Mouse (Mus musculus) liver, adult 2 months (tissue): ENCODE data around the gene Kazn. TPM values are rescaled to one million over a fixed set of nuclear protein-coding genes. Genes with fewer than 3 reads are reported as not detected.

ENCODE experiments used
- DNase-seq: peaks from one replicate; pipeline ENCODE4 v3.0.0-alpha.2; 2011; ENCODE audit warnings: low read depth, low spot score; ENCODE audit errors: extremely low read depth
- H3K27ac ChIP-seq: fragments of 200-500 bp; replicated peaks from 2 replicates; pipeline ENCODE4 v1.5.1; 2012; ENCODE audit warnings: low read depth, mild to moderate bottlenecking, control low read depth, inconsistent platforms, low read length; ENCODE audit not compliant: insufficient read depth
- H3K27me3 ChIP-seq: fragments of 200-500 bp; 2 replicates; pipeline ENCODE4 v1.6.1; 2012; ENCODE audit warnings: mild to moderate bottlenecking, moderate library complexity, low read length, inconsistent platforms; ENCODE audit not compliant: control insufficient read depth, insufficient read depth
- H3K36me3 ChIP-seq: fragments of 200-500 bp; 2 replicates; pipeline ENCODE4 v1.6.1; 2012; ENCODE audit warnings: low read length, inconsistent platforms; ENCODE audit not compliant: control insufficient read depth, insufficient read depth
- H3K4me1 ChIP-seq: fragments of 200-500 bp; 2 replicates; pipeline ENCODE4 v1.6.1; 2011; ENCODE audit warnings: low read length; ENCODE audit not compliant: control insufficient read depth, insufficient read depth
- H3K4me3 ChIP-seq: fragments of 200-500 bp; 2 replicates; pipeline ENCODE4 v1.5.1; 2011; ENCODE audit warnings: low read depth, mild to moderate bottlenecking, control low read depth, low read length, moderate library complexity; ENCODE audit not compliant: insufficient read depth
- H3K79me2 ChIP-seq: fragments of 200-500 bp; 2 replicates; pipeline ENCODE4 v1.6.1; 2012; ENCODE audit warnings: inconsistent platforms, mild to moderate bottlenecking, low read length, moderate library complexity; ENCODE audit not compliant: control insufficient read depth, insufficient read depth
- H3K9ac ChIP-seq: fragments of 200-500 bp; 2 replicates; pipeline ENCODE4 v1.6.1; 2012; ENCODE audit warnings: low read depth, mild to moderate bottlenecking, control low read depth, inconsistent platforms, low read length
- CTCF ChIP-seq: fragments of 200-500 bp; IDR thresholded peaks from 2 replicates; pipeline ENCODE4 v1.5.1; 2011; ENCODE audit warnings: low read depth, low read length, control low read depth
- POLR2A ChIP-seq: fragments of 200-500 bp; IDR thresholded peaks from 2 replicates; pipeline ENCODE4 v1.6.1; 2011; ENCODE audit warnings: low read length, control low read depth; ENCODE audit not compliant: insufficient read depth; ENCODE audit errors: extremely low read depth
- WGBS: fragments of 180-500 bp; shearing (Covaris S2); methylation state at CpG from one replicate; pipeline ENCODE4 v1.1.7; 2018; 5-methylcytosine and 5-hydroxymethylcytosine counted together
- polyA plus RNA-seq: library from polyadenylated mRNA; depleted of rRNA; stranded (reverse); fragments of >200 nt; gene quantifications from 2 replicates; pipeline ENCODE4 v1.2.3, GENCODE M21; 2012
- total RNA-seq: library from RNA; depleted of rRNA; stranded (reverse); fragments of >200 nt; gene quantifications from 2 replicates; pipeline ENCODE4 v1.2.3, GENCODE M21; 2014

Kazn gene
- total and polyA plus RNA-seq, 2 experiments = 0.37 to 1.3 TPM

DNA sequence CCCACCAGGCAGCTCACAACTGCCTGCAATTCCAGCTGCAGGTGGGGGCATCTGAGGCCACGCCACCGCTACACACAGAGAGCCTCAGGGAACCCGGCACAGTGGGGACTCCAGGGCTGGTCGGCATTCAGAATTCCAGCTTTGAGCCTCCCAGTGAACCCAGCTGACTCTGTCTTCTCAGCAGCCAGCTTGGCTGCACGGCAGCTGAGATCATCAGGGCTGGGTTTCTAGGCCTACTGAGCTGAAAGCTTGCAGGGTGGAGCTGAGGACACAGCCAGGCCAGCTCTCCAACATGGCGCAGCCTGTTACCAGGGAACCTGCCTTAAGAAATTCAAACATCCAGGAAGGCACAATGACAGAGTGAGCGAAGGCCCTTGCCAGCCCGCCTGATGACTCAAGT is 79.2 kb downstream of the Kazn start:
- DNase-seq = no peak
- H3K27ac ChIP-seq = no peak overlapping the region
- H3K79me2 ChIP-seq = no peaks in the 10 kb centered on the region
- no peak overlapping the region for H3K9ac ChIP-seq
- WGBS = 93% methylated on average over 8 of the region's 8 CpGs
- no peaks in the 10 kb centered on the region for H3K4me1 ChIP-seq
- no peak overlapping the region for H3K4me3 ChIP-seq
- H3K36me3 ChIP-seq = no peaks in the 10 kb centered on the region
- H3K27me3 ChIP-seq = no peaks in the 10 kb centered on the region
- no peak for TF ChIP-seq CTCF
- TF ChIP-seq POLR2A = no peak

DNA sequence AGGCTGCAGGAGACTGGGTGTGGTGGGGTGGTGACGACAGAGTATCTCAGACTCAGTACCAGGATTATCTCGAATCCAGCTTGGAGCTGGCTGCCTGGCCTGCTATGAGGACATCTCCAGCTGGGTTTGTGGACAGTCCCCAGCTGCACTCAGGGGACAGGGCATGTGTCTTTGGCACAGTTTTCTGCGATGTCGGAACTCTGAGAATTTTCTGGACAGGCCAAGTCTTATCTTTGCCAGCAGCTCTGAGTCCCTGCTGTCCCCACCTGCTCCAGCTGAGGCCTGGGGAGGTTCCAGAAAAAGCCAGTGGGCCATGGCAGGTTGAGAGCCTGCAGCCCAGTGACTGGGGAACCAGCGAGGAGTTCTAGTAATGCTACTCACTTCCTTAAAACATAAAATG is 82.7 kb downstream of the Kazn start:
- Histone ChIP-seq H3K9ac (no peak overlapping the region), H3K36me3 (no peaks in the 10 kb centered on the region), H3K4me1 (no peaks in the 10 kb centered on the region), H3K79me2 (no peaks in the 10 kb centered on the region), H3K27ac (no peak overlapping the region), H3K4me3 (no peak overlapping the region), H3K27me3 (no peaks in the 10 kb centered on the region)
- TF ChIP-seq CTCF (no peak), POLR2A (no peak)
- 66% methylated on average over 5 of the region's 5 CpGs for WGBS
- no peak for DNase-seq

DNA sequence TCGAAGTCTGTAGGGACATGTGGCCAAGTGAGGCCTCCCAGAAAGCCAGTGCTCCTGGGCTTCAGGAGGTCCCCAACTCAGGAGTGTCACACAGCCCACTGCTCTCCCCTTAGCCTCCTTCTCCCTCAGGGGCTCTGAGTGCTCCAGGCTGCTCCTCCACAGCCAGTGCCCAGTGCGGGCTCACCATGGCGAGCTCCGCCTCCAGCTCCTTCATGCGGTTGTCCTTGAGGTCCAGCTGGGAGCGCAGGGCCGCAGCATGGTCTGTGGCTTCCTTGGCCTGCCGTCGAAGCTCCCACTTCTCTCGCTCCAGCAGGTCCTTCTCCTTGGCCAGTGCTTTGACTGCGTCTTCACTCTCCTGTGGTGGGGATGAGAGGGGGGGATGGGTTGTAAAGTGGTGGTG is 85.0 kb downstream of the Kazn start:
- Histone ChIP-seq H3K79me2 (no peaks in the 10 kb centered on the region), H3K4me1 (no peaks in the 10 kb centered on the region), H3K36me3 (no peaks in the 10 kb centered on the region), H3K27ac (no peak overlapping the region), H3K9ac (no peak overlapping the region), H3K27me3 (no peaks in the 10 kb centered on the region), H3K4me3 (no peak overlapping the region)
- TF ChIP-seq POLR2A = no peak
- TF ChIP-seq CTCF = no peak
- WGBS = 89% methylated on average over 11 of the region's 11 CpGs
- DNase-seq = no peak

DNA sequence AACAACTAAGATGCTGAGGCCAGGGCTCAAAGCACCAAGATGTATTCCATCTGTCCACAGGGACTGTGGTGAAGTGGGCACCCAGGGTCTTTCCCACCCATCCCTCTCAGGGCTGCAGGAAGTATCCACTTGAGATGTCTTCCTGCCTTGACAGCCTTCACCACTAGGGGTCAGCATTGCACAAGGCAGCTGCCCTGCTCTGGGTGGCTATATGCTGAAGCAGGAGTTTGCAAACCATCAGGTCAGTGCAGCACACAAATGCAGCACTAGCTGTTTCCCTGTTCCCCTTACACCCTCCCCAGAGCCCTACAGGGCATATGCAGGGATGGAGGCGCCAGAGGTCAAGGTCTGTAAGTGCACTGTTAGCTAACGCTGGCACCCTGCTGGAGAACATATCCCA is 85.7 kb downstream of the Kazn start:
- no peaks in the 10 kb centered on the region for H3K79me2 ChIP-seq
- no peak overlapping the region for H3K9ac ChIP-seq
- H3K27ac ChIP-seq = no peak overlapping the region
- no peaks in the 10 kb centered on the region for H3K36me3 ChIP-seq
- peak; percentile 41 for DNase-seq
- no peaks in the 10 kb centered on the region for H3K27me3 ChIP-seq
- H3K4me1 ChIP-seq = no peaks in the 10 kb centered on the region
- no peak overlapping the region for H3K4me3 ChIP-seq
- 8% methylated on average over 2 of the region's 2 CpGs for WGBS
- TF ChIP-seq CTCF (peak; percentile 100), POLR2A (no peak)

DNA sequence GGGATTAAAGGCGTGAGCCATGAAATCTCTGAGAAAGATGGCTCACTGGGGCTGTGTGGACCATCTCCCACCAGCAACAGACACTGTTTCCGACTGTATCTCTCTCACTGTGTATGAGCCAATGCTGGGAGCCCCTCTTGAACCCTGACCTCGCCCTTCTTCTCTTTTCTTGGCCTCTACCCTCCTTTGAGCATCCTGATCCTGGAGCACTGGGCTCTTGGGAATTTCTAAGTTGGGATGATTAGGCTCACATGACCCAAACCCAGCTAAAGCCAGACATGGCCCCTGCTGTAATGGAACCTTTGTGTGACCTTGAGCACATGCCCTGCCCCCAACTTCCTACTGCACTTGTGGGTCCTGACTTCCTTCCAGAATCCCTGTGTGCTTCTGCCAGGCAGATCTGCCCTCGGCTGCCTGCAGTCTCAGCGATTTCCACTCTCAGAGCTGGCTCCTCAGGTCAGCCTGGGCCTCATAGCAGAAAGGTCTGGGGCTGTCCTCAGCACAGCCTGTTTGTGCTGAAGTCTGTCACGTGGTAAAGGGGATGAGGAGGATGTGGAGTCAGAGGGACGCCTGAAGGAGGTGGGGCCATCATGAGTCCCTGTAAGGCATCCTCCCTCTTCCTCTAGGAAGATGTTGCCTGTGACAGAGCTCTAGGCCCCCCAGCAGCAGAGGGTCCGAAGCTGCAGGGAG is 86.3 kb downstream of the Kazn start:
- no peaks in the 10 kb centered on the region for H3K79me2 ChIP-seq
- no peak overlapping the region for H3K9ac ChIP-seq
- H3K4me1 ChIP-seq = no peaks in the 10 kb centered on the region
- no peaks in the 10 kb centered on the region for H3K36me3 ChIP-seq
- no peaks in the 10 kb centered on the region for H3K27me3 ChIP-seq
- peak; percentile 7 for DNase-seq
- H3K27ac ChIP-seq = no peak overlapping the region
- 51% methylated on average over 8 of the region's 8 CpGs for WGBS
- TF ChIP-seq POLR2A = no peak
- no peak for TF ChIP-seq CTCF
- H3K4me3 ChIP-seq = no peak overlapping the region

DNA sequence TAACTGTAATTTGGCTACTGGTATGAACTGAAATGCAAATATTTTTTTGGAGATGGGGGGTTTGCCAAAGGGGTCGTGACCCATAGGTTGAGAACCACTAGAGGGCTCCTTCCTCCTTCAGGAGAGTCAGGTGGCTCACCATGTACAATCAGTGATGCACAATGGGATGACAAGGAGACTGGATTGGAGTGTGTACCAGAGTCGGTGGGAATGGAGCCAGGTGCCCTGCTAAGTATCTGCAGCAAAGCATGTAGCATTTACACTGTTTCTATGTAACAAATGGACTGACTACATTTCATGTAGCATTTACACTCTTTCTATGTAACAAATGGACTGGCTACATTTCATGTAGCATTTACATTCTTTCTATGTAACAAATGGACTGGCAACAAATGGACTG is 89.1 kb downstream of the Kazn start:
- Histone ChIP-seq H3K27ac (no peak overlapping the region), H3K36me3 (no peaks in the 10 kb centered on the region), H3K9ac (no peak overlapping the region), H3K4me1 (no peaks in the 10 kb centered on the region), H3K4me3 (no peak overlapping the region), H3K27me3 (no peaks in the 10 kb centered on the region), H3K79me2 (no peaks in the 10 kb centered on the region)
- DNase-seq = no peak
- TF ChIP-seq CTCF (no peak), POLR2A (no peak)
- 56% methylated on average over 2 of the region's 2 CpGs for WGBS
